Mouse (Mus musculus): Measurements from ENCODE around the gene Agpat3.
"Not testable (repeated sequence)": the region's sequence is repeated elsewhere in the genome, so short reads cannot be mapped to it uniquely, and the experiment has no call there.

Gene Agpat3

DNA sequence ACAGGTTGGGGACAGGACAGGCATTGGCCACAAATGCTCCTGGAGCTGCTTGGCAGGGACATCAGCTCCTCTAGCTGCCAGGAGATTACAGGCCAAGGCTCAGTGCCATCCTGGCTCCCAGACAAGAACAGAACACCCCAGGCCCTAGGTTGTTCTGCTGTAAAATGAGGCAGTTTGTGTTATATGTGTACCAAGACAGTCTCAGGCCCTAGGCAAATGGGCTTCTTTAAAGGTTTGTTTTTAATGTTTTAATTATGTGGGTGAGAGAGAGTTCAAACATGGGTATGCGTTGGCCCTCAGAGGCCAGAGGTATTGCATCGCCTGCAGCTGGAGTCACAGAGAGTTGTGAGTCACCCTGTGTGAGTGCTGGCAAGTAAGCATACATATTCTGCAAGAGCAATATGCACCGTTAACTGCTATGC, 8.0 kb upstream of the Agpat3 start:
- DNase-seq: no peak

DNA sequence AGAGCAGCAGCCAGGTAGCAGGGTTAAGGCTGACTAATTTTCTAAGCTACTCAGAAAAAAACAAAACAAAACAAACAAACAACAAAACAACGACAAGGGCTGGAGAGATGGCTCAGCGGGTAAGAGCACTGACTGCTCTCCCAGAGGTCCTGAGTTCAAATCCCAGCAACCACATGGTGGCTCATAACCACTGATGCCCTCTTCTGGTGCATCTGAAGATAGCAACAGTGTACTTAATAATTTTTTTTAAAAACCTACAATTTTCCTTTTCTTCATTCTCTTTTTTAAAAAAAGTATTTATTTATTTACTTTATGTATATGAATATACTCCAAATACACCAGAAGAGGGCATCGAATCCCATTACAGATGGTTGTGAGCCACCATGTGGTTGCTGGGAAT, 6.7 kb upstream of the Agpat3 start:
- DNase-seq: not testable (repeated sequence)

DNA sequence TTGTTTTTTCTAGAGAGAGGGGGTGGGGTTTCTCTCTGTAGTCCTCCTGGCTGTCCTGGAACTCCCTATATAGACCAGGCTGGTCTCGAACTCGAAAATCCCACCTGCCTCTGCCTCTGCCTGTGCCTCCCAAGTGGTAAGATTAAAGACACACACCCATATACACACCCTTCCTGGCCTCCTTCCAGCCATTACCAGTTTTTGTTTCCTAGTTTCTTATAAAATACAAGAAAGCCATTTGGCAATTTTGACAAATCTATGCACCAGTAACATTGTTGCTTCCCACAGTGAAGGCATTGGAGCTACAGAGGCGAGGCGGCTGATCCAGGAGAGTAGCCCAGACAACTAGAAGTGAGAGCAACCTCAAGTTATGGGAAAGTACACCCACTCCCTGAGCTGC, 6.0 kb upstream of the Agpat3 start:
- no peak for DNase-seq

DNA sequence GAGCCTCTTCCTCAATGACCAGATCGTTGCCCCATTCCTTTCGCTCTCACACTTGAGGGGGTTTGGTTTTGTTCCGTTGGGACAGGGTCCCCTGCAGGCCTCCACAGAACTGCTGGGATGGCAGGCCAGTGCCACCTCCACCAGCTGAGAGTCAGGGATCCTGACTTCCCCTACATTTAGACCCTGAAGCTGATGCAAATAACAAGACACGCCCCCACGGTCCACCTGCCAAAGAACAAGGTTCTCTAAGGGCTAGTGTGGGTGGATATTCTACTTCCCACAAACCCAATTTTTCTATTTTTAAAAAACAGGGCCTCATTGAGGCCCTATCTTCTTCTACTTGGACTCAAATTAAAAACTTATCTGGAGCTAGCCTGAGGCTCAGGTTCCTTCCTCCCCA, 5.5 kb upstream of the Agpat3 start:
- no peak for DNase-seq

DNA sequence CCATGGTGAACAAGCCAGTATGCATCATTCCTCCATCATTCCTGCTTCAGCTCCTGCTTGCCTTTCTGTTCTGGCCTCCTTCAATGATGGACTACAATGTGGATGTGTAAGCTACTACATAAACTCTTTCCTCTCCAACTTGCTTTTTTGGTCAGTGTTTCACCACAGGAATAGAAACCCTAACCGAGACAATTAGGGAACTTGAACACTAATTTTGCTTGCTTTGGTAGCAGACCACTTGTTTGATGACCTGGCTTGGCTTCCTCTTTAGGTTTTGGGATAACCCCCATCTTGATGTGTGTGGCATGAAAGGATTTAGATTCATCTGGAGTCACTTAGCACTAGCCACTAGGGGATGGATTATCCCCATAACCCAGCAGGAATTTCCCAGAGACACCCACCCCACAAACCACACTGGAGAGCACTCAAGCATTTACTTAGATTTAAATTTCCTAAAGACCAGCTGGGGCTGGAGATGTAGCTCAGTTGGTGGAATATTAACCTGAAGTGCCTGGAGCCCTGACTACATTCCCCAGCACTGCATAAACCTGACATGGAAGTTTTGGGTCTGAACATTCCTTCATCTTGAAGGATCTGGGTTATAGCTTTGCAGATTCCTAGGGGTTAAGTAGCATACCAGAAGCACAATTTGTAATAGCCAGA, 3.8 kb upstream of the Agpat3 start:
- DNase-seq: no peak

DNA sequence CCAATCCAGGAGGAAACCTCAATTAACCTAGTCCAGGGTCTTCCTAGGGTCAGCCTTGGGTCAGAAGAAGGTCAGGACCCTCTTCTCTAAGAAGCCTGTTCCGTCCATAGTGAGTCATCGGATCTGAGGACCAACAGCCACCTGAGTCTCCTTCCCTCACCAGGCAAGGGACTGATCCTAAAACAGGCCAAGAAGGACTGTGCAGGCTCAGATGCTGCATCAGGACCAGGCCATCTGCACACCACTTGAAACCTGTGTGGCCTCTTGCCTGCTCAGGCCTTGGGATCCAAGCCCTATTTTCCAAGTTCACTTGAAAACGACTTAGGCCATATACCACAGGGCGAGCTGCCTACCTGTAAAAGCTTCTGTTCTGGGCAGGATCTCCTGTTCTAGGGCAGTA, 907 bp upstream of the Agpat3 start:
- no peak for DNase-seq

DNA sequence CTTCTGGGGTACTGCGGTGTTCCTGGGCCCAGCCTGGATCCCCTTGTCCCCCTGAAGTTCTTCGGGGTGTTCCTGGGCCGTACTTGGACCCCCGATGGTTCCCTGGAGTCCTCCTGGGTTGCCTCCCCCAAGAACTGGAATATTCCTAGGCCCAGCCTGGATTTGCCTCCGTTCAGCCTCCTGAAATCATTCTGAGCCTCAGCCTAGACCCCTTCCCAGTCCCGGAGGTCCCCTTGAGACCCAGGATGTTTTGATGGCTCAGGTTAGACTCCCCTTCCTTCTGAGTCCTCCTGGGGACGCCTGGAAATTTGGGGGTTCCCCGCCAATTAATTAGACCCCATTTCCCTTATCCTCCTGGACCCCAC, 359 bp upstream of the Agpat3 start:
- DNase-seq: no peak

DNA sequence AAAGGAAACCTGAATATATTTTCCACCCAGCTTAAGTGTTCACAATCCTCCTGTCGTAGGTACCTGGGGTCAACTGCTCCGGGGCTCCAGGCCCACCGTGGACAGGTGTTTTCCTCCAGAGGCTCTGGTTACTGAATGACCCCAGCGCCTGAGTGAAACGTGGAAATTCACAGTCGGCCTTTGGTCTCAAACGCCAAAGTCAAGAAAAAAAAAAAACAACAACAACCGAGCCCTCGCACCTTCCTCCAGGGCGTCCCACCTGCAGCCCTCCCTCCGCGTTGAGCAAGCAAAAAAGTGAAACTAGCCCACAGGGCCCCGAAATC, 764 bp downstream of the Agpat3 start:
- DNase-seq: peak; percentile 16

DNA sequence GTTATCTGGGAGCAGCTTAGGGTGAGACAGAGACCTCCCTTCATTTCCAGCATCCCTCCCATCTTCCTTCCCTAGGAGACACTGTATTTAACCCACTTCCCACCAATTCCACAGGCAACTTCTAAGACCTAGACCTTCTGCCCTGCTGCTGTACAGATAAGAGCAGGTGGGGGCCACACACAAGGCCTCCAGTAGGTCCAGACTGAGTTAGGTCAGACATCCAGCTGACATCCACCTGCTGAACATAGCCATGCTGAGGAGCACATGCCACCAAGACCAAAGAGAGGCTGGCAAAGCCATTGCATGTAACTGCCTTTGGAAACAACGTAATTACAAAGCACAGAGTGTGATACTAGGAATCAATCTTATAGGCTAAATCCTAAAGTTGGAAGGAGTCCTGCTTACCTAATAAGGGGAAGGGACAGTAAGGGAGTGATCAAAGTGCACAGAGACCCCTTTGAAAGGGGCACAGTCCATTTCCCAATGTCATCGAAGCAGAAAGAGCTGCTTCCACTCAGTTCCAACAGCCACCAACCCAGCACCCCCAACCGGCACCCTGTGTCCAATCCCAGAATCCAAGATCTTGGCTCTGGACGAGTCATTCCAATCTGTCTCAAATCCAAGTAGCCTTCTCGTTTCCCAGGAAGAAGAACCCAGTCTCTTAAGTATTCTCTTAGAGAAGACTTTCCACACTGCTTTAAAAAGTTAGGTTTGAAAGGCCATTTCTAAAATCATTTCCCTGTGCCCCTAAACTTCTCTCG, 1.3 kb downstream of the Agpat3 start:
- DNase-seq: no peak

DNA sequence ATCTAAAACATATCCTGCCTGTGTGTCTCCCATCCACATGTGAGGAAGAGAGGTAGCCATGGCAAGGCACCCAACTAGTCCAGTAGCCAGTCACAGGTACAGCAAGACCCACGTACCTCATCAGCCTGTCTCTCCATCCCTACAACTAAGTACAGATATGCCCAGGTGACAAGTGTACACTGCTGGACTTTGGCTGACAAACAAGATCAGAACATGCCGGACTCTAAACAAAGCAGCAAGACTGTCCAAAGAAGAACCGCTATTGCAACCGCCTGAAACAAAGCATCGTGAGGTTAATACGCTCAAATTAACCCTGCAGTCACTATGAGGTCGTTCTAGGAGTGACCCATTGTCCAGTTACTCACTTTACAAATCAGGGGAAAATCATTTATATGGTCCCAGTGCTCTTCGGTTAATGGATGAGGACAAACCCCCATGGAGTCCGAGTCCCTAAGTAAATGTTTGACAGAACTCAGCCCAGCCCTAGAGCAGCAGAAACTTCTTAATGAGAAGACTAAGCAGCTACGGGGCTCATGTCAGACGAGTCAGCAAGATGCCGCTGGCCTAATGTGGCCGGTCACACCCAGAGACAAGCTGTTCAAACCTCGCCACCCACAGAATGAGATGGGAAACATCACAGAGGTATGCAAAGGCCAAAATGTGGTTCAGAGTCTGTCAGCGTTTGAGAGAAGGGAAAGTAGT, 2.7 kb downstream of the Agpat3 start:
- DNase-seq: no peak

DNA sequence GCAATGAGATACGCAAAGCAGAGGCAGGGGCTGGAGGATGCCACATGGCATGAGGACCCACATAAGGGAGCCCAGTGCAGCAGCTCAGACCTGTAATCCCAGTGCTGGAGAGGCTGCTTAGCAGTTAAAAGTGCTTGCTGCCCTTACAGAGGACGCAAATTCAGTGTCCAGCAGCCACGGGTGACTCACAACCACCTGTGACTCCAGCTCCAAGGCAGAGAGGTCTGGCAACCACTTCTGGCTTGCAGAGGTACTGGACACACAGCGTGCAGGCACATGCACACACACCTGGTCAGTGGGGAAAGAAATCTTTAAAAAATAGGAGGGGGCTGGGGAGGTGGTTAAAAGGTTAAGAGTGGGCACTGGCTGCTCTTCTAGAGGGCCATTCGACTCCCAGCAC, 4.1 kb downstream of the Agpat3 start:
- DNase-seq: no peak

DNA sequence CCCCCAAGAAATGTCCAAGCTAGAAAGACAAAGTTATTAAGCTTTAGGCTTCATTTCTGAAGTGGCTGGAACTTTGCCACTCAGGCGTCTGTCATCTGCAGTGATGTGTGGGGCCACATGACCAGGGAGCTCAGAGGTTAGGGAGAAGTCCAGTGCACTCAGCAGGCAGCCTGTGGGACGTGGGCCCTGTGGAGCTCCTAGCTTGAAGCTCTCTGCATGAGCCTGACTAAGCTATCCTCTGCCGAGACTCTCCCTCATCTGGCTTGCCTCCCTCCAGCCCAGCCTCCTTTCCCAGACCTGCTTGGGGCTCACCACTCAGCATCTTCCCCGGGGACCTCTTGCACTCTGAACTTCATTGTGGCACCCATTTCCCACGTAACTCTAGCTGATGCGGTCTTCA, 4.8 kb downstream of the Agpat3 start:
- no peak for DNase-seq

DNA sequence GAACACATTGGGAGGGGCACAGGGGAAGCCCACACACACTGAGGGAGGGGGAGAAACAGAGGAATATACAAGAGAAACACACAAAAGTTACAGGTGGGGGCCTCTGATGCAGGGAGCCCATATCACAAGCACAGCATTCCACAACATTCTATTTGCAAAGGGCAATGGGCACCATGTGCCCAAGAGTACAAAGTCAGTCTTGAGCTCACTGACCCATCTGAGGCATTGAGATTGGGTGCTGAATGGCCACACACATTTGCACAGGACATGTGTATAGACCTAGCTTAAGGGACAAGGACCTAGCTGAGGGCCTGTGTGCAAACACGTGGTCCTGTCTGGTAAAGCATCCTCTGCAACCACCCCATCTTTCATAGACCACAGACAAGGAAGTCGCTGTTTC, 6.8 kb downstream of the Agpat3 start:
- DNase-seq: no peak

DNA sequence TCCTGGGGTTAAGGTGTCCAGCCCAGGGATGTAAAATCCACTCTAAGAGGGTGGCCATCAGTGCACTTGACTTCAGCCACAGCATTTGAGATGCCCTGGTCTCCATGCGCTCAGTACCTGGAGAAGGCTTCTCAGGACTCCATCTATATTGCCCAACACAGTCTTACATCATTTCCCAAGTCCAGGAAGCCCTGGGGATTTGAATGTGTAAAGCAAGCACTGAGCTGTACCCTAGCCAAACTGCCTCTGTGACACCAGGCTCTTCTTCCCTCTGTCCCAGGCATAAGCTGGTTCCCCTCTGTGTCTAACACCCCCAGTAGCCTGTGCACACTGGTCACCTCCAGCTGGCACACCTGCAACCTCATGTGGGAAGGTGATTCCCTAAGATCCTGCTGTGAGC, 10.2 kb downstream of the Agpat3 start:
- DNase-seq: no peak

DNA sequence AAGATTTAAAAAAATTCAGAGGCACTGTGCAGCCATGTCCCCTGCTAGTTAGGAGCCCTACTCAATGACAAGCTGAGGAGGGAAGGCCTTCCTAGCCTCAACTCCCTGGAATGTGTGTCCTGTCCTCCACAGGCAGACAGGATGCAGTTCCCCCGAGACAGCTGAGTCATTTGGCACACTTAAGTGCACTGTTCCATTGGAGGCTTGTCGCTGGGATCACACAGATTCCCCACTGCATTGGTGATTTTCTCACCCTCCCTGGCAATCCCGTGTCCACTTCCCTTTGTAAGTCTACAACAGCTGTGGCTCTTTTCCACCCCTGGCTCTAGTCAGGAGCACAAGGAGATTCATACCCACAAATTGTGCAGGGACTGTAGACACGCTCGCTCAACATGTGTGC, 14.1 kb downstream of the Agpat3 start:
- no peak for DNase-seq

DNA sequence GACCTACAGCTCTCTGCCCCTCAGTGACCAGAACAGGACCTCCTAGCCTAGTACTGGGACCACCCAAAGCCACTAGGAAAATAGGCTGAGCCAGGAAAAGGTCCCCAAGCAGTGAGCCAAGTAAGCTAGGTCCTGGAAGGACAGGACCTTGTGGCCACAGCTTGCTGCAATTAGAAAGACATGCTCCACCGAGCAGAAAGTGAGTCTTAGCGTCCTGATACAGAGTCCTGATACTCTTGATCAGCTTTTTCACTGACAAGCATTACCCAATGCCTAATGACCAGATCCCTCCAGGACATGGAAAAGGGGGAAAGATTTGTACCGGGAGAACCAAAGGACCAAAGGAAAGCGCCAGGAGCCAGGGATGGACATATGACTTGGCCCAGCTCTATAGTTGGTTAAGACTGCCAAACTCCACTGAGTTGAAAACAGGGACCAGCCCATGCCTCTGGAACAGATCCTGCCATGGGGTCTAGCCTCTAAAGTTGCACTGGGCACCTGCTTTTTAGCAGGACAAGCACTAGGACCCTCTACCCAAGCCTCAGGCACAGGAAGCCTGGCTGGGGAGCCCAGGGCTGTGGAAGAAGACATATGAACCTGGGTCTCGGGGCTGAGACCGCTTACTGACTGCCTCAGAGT, 17.2 kb downstream of the Agpat3 start:
- no peak for DNase-seq

DNA sequence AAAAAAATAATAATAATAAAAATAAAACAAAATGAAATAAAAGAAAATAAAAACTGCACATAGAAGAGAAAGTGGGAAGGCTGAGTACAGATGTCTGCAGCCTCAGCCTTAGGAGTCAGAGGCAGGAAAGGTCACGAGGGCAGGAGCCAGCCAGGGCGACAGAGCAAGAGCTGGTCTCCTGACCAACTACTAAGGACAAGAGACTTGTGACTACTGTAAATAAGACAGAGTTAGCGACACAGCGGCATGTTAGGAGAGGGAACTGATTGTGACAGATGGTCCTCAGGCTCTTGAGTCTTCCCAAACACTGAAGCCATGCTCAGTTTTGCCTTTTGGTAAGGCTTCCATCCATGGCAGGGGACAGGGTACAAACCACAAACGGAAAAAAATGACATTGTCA, 20.7 kb downstream of the Agpat3 start:
- no peak for DNase-seq

DNA sequence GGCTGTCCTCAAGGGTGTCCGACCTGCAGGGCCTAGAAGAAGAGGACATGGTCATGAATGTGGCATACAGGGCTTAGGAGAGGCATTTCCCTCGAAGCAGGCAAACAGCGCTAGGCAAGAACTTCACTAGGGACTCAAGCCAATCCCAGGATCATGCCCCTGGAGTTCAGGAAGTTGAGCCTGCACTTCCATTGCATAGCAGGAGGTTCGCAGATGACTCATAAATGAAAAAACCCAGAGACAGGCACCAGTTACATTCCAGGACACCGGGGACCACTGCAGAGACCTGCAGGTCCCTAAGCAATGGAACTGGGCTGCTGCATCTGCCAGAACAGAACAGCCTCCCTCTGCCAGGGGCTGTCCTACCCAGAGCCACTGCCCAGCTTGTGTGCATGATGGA, 23.0 kb downstream of the Agpat3 start:
- DNase-seq: no peak

DNA sequence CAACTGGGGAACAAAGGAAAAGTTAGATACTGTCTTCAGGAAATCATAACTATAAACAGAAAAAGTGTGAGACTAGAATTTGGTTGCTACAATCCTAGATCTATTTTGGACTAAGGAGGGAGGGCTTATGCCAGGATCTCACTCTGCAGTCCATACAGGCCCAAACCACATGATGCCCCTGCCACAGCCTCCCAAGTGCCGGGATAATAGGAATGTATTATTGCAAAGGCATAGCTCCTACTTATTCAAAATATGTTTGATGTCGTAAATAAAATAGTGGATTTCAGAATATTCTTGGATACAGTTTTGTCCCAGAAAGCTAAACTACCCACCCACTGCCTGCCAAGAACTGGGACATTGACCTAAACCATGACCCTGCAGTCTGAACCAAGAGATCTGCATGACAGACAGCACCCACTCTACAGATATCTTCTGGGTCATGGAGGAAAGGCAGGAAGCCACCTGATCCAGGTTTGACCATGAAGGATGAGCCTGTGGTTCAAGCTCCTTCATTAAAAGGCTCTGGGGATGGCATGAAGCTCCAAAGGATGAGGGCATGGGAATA, 24.2 kb downstream of the Agpat3 start:
- DNase-seq: no peak

DNA sequence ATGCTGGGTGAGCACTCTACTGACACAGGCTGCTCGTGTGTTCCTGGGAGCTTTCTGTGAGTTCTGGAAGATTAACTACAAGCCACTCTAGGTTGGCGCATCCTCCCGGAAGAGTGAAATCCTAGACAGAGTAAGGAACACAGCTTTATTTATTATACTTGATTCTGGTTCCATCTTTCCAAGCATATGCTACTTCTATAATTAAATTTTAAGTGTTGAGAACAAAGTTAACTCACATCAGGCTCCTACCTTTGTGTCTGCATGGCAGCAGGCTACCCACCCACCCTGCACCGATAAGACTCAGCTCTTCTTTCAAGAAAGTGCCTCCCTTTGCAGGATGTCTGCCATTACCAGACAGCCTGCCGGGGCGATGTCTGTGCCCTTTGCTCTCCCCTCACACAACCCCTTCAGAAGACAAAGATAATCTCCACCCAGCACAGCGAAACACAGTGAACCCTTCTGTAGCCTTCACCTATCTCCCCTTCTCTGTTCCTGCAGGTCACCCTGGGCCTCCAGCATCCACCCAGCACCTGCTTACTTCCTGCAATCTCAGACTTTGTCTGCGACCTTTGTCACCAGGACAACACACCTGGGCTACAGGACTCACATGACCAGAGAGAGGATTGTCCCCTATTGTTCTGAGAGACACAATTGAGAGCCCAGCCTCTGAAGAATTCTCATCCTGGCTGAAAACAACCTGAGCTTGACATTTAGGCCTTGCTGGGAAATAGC, 26.2 kb downstream of the Agpat3 start:
- DNase-seq: no peak

DNA sequence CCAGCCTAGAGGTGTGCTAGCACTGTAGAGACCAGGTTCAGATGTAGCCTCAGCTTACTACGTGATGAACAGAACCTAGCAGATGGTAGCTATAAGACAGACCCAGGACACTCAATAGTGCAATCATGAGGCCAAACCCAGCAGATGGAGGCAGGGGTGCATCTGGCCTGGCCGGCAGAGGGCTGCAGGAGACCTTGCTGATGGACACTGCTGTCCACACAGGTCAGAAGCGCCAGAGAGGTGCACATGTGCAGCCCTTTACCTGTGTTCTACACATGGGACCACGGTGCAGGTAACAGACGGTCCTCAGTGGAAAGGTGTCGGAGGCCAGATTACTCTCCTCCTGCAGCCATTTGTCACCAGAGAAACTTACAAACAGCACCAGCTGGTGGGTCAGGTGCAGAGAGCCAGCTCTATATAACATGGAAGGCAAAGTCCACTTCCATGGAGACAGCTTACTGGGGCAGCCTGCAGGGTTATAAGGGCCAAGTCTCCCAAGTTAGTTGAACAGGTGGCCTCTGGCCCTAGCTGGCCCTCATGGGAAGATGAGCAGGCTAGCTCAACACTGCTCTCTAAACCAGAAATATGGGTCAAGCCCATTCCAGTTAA, 27.6 kb downstream of the Agpat3 start:
- DNase-seq: no peak

DNA sequence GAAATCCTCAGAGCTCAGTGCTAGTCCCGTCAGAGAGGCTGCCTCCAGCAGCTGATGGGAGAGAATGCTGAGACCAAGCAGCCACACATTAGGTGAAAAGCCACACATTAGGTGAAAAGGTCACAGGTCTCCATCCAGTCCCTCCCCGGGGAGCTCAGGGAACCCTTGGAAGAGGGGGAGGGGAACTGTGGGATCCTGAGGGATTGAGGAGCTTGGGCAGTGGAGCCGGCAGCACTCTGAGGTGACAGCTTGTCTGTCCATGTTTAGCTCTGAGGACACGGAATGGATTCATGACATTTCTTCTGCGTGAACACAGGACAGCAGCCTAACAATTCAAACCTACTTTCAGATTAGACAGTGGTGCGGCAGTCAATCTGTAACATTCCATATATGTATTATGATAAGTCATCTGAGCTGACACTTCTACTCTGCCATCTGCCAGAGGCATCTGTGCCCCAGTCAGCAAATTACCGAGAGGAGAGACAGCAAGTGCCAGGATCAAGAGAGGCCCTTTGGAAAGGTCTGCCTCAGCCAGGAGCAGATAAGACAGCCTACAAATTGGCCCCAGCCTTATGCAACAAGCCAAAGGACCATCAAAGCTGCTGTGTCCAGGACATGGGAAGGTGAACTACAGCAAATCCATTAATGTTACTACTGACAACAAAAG, 28.9 kb downstream of the Agpat3 start:
- DNase-seq: no peak
